Mouse (Mus musculus): ENCODE data around the gene Ptges.

- TF ChIP-seq MYOD1 (IDR thresholded peaks at IDR 0.05; ENCODE audit: control insufficient read depth in 1 of 3, insufficient read length in 2 of 3, low read depth in 2 of 3) (no peak), SRF (IDR thresholded peaks at IDR 0.05; ENCODE audit: control insufficient read depth, insufficient read length, low read depth) (no peak), MYOG (IDR thresholded peaks at IDR 0.05; ENCODE audit: control insufficient read depth in 1 of 3, insufficient read depth in 1 of 3, insufficient read length in 2 of 3, low read depth in 2 of 3) (no peak)
These were observed 28.0 kb downstream of the Ptges start for GRCm38 (mm10) chr2:30901646-30902160.
